Mouse (Mus musculus) inflammation-experienced regulatory T-cells, adult 6 months (primary cell): ENCODE measurements at regions not wholly inside any gene's neighbourhood (a gene's known extent, or its start where the extent isn't known, plus 50 kb on each side); places are given as distances from the start of the nearest gene placed in this dataset.

Experiments
- ATAC-seq: one replicate; pipeline ENCODE4 v1.8.0; 2017

DNA sequence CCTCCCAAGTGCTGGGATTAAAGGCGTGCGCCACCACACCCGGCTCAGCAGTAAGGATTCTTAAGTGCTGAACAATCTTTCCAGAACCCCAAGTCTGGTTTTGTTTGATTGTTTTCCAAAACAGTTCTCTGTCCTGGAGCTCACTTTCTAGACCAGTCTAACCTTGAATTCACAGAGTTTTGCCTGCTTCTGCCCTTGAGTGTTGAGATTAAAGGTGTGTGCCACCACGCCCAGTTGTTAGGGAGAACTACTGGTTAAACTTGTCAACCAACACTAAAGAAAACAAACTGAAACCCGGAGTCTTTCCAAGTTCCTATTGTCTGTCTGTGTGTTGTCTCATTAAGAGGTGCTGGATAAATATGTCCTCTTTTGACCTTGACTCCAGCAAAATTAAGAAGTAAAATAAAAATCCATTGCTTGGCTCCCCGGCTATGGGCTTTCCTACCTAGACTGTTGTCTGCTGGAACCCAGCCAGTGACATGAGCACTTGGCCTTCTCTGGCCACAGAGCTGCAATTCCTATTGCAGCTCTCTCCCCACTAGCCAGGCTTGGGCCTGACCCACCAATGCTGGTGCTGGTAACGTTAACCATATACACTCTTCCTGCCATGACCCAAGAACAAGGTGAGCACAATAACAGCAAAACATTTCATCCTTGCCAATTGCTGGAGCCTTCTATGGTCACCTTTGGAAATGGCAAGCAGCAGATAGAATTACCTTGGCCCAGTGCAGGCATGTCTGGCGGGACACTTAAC is 51.1 kb upstream of the Klf9 start:
- ATAC-seq = no peak
